Mouse (Mus musculus): ENCODE measurements around the gene Ncaph. TPM values are rescaled to one million over a fixed set of nuclear protein-coding genes. Genes with fewer than 3 reads are reported as not detected.
A peak's percentile ranks its signal among the peaks of the same experiment; 100 is the strongest.
"Not testable (repeated sequence)": the region's sequence is repeated elsewhere in the genome, so short reads cannot be mapped to it uniquely, and the experiment has no call there.

Ncaph gene
- polyA plus RNA-seq (2016; fragmentation: Nextera tagmentation; extraction: Ambion mirVana) = 110 and 125 TPM in 2 replicates

DNA sequence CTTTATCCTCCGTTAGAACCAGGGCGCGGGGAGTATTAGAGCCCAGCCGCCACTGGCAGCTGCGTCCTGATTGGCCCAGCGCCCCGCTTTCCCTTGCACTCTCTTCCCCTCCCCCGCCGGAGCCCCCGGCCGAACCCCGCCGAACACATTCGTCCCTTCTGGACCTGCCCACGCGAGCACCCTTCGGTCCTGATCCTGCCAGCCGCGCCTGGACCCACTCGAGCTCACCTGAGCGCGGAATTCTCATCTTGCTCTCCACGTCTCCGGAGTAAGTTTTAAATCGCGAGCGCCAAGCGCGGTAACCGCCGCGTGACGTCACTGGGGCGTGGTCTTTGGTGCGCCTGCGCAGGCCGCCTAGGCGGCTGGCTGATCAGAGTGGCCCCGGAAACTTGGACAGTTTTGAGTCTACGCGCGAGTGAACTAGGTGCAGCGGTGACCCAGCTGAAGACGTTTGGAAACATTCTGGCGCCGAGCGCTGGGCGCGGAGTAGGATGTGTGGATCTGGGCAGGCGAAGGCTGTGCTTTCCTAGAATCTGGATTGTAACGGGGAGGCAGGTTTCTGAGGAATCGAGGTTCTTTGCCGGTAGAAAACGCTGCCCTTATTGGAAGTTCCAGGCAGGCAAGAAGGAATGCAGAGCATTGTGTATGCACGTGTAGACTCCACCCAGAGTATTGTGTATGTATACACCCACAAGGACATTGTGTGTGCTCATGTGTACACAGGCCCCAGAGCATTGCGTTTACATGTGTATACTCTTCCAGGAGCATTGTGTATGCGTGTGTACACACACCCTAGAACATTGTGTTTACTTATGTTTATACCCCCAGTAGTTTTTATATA, at the start of gene Ncaph:
TSS of gene Ncaph (minus strand) at position 334 of the 841 bp plus-strand sequence.
- Histone ChIP-seq H3K27me3 (ENCODE audit: low read depth, poor library complexity, severe bottlenecking) (no peaks in the 10 kb centered on the region), H3K36me3 (peaks cover 24% of the 10 kb centered on the region), H3K4me1 (peaks cover 40% of the 10 kb centered on the region), H3K4me3 (peak within 1 kb of the TSS; percentile 90), H3K27ac (peak within 1 kb of the TSS; percentile 98), H3K9me3 (replicated peaks) (no peaks in the 10 kb centered on the region)
- 1% methylated on average over 57 of the region's 57 CpGs for WGBS
- peak; percentile 97 for DNase-seq (ENCODE audit: low spot score)

DNA sequence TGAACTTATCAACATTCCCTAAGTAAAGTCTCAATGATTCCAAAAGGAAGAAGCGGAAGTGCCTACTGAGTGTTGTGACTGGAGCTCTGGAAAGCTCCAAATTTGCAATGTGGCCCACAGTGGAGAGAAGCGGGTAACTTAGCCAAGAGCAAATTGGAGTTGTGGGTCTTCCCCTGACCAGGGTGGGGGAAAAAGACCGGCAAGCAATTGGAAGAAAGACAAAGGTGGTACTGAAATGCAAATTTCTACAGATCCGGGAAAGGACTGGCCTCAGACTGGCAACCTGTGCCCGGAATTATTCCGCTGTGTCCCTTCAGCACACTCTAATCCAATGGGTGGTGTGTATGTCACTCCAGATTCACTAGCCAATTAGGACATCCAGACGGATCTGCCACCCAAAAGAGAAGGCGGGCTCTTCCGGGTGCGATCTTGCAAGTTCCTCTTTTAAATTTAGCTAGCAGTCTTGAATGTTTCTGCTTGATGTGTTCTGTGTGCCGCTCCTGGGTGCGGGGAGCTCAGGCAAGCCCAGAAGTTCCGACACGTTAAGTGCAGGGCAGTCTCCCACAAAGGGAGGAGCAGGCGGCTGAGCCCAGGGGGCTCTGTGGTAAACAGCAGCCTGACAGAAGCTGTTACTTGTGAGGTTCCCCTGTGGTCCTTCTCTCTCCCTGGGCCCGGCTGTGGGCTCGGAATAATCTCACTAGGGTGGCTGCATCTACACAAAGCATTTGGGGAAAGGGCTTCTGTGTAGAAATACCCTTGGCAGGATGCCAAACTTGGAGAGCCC, 49.0 kb upstream of the Ncaph start:
- 4% methylated on average over 17 of the region's 17 CpGs for WGBS

DNA sequence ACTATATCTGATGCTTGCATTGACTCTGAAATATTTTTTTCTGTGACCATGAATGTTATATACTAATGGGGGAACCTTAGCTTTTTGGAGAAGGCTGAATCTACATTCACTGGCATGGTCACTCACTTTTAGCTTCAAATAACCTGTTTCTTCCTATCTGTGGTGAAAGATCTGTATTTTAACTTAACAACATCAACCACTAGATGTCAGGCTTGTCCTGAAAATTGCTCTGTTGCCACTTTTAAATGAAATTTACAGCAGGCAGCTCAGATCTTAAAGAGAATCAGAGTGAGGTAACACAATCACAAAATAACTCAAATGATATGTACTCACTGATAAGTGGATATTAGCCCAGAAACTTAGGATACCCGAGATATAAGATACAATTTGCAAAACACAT, 32.5 kb upstream of the Ncaph start:
- WGBS = 15% methylated on average over 1 of the region's 1 CpGs
- not testable (repeated sequence) for H3K4me1 ChIP-seq; H3K4me3 ChIP-seq; DNase-seq (ENCODE audit: low spot score); H3K36me3 ChIP-seq; H3K27ac ChIP-seq; H3K27me3 ChIP-seq (ENCODE audit: low read depth, poor library complexity, severe bottlenecking); H3K9me3 ChIP-seq (replicated peaks)

More for the DNA sequence above, 49.0 kb upstream of the Ncaph start:
- no peaks in the 10 kb centered on the region for H3K9me3 ChIP-seq (replicated peaks)
- peak overlapping the region; percentile 54 for H3K4me3 ChIP-seq
- peak overlapping the region; percentile 80 for H3K27ac ChIP-seq
- H3K36me3 ChIP-seq = no peaks in the 10 kb centered on the region
- H3K4me1 ChIP-seq = no peaks in the 10 kb centered on the region
- peak; percentile 69 for DNase-seq (ENCODE audit: low spot score)
- H3K27me3 ChIP-seq (ENCODE audit: low read depth, poor library complexity, severe bottlenecking) = no peaks in the 10 kb centered on the region

DNA sequence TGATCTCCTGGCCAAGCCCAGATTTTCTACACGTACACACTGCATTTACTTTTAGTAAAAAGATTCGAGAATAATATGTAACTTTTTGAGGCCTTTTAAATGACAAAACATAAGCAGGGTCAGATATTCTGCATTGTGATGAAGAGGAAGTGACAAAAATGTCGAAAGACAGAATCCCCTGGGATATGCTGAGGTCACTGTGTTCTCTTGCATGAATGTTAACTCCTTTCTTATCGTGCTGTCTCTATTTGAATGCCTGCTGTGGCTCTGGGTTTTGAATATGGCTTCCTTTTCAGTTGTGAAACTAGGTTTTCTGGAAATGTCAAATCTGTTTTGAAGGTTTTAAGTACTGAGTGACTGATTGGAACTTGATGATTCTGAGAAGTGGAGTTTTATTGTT, 31.9 kb upstream of the Ncaph start:
- H3K27me3 ChIP-seq (ENCODE audit: low read depth, poor library complexity, severe bottlenecking) = no peaks in the 10 kb centered on the region
- H3K4me3 ChIP-seq = no peak overlapping the region
- DNase-seq (ENCODE audit: low spot score) = no peak
- whole genome bisulfite sequencing = 69% methylated on average over 4 of the region's 4 CpGs
- no peak overlapping the region for H3K27ac ChIP-seq
- H3K36me3 ChIP-seq = no peaks in the 10 kb centered on the region
- H3K9me3 ChIP-seq (replicated peaks) = no peaks in the 10 kb centered on the region
- H3K4me1 ChIP-seq = no peaks in the 10 kb centered on the region

DNA sequence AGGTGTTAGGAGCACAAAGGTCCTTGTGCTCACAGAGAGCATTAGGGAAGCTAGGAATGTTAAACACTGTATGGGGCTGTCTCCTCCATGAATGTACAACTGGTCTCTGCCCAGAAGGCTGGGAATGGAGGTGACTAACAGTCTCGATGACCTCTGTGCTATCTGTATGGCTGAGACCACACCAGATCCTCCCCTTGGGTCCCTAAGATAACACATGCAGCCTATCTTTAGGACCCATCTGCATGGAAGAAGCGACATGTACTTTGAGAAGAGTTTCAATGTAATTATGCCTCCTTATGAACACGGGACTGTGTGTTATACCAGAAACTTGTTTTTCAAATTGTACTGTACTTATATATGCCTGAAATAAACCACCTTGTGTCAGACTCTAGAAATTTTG, 11.9 kb upstream of the Ncaph start:
- Histone ChIP-seq H3K4me3 (no peak overlapping the region), H3K4me1 (peaks cover 21% of the 10 kb centered on the region), H3K27me3 (ENCODE audit: low read depth, poor library complexity, severe bottlenecking) (no peaks in the 10 kb centered on the region), H3K27ac (no peak overlapping the region), H3K9me3 (replicated peaks) (no peaks in the 10 kb centered on the region), H3K36me3 (peaks cover 14% of the 10 kb centered on the region)
- 84% methylated on average over 3 of the region's 3 CpGs for WGBS
- no peak for DNase-seq (ENCODE audit: low spot score)

DNA sequence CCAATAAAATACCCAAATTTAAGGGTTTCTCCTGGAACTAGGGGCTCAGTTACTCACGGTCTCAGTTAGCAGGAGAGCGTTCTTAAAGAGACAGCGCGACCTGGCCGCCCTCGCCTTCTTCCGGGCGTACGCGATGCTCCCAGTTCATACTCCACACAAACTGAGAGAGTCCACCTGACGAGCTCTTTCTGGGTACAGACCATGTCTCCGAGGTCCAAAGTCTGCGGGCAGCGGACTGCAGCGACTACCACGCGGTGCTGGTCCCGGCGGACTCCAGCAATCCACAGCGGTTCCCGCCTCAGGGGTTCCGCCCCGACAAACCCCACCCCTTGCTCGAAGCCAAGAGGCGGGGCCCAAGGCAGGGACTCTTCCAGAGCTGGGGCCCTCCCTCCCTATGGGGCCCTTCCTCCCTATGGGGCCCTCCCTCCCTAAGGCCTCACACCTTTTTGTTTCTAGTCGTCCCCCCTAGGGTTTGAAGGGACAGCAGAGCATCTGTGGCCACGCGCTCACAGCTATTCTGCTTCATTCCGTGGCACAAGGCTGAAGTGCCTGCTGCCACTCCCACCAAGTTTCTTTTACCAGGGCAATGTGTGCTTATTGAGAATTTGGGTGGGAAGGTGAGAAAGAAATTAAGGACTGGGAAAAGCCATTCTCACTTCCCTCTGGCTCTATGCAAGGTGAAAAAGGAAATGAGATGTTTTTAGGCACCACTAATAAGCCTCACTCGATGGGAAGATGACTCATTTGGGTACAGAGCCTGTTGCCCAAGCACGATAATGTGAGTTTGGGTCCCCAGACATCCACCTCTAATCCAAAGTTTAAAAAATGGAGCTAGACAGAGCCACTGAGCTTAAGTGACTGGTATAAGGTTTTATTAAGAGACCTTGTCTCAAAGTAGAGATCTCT, 9.7 kb upstream of the Ncaph start, which contains the start of gene Itpripl1:
TSS of gene Itpripl1 (minus strand) at position 285 of the 906 bp plus-strand sequence.
- H3K4me1 ChIP-seq = peaks cover 21% of the 10 kb centered on the region
- H3K27me3 ChIP-seq (ENCODE audit: low read depth, poor library complexity, severe bottlenecking) = no peaks in the 10 kb centered on the region
- 3% methylated on average over 31 of the region's 31 CpGs for WGBS
- H3K36me3 ChIP-seq = peaks cover 34% of the 10 kb centered on the region
- H3K27ac ChIP-seq = peak within 1 kb of the TSS; percentile 83
- H3K9me3 ChIP-seq (replicated peaks) = no peaks in the 10 kb centered on the region
- DNase-seq (ENCODE audit: low spot score) = peak; percentile 81
- H3K4me3 ChIP-seq = peak within 1 kb of the TSS; percentile 63

DNA sequence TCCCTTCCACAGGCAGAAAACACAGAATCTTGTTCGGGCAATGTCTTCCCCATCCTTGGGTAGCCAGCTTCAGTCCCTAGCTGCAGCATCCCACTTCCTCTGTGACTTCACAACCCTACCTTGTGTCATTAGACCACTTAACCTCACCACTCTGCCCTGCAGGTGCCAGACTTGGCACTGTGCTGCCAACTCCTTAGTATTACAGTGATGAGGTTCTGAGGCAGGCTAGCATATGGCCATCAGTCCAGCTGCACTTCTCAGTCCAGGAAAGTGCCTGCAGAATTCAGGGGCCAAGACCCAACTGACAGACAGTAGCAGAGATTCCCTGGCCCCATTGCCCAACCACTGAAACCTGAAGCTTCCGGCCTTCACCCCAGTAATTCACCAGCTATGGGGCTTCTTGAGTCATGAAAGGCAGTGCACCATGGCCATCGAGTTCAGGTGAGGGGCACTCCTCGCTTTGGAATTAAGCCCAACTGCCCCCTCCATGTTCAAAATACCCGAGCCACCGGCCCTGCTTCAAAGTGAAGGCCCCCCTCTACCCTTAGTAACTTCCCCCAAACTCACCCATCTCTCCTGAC, 8.9 kb upstream of the Ncaph start:
- Histone ChIP-seq H3K4me1 (peaks cover 21% of the 10 kb centered on the region), H3K36me3 (peaks cover 34% of the 10 kb centered on the region), H3K27me3 (ENCODE audit: low read depth, poor library complexity, severe bottlenecking) (no peaks in the 10 kb centered on the region), H3K9me3 (replicated peaks) (no peaks in the 10 kb centered on the region), H3K4me3 (peak overlapping the region; percentile 63), H3K27ac (peak overlapping the region; percentile 83)
- 12% methylated on average over 6 of the region's 6 CpGs for WGBS
- DNase-seq (ENCODE audit: low spot score) = no peak

DNA sequence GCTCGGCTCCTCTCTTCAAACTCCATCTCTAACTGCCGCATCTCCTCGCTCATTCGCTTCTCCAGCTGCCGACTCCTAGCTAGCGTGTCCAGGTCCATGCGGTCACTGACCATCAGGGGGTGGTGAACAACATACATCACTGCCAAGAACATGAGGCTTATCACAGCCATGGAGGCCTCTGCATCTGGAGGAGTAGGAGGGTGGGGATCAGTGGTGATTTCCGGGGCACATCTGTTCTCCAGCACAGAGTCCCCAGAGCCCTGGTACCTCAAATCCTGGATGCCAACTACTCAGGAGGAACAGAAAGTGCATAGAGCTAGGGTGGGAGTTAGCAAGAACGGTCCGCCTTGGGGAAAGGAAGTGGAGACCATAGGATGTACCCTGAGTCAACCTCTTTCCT, 8.3 kb upstream of the Ncaph start:
- Histone ChIP-seq H3K27ac (0 out of 2 replicates have a peak overlapping the region, but pooled peaks have one; percentile 83), H3K4me3 (peak overlapping the region; percentile 63), H3K4me1 (peaks cover 26% of the 10 kb centered on the region), H3K36me3 (peaks cover 34% of the 10 kb centered on the region), H3K27me3 (ENCODE audit: low read depth, poor library complexity, severe bottlenecking) (no peaks in the 10 kb centered on the region), H3K9me3 (replicated peaks) (no peaks in the 10 kb centered on the region)
- no peak for DNase-seq (ENCODE audit: low spot score)
- 84% methylated on average over 10 of the region's 10 CpGs for WGBS

DNA sequence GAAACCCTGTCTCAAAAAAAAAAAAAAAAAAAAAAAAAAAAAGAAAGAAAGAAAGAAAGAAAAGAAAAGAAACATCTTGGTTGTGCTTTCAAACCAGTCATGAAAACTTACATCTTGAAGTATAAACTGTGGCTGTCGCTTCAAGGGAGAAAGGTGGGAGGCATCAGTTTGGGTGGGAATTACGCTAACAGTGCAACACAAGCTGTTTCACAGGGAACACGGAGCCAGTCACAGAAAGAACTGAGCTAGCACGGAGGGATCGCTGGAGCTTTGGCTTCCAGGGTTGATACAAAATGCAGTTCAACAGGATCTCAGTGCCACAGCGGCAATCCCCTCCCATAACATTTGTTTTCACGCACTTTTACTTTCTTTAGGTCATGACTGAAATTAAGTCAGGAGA, 6.3 kb upstream of the Ncaph start:
- peaks cover 36% of the 10 kb centered on the region for H3K4me1 ChIP-seq
- 96% methylated on average over 7 of the region's 7 CpGs for WGBS
- no peak overlapping the region for H3K4me3 ChIP-seq
- H3K9me3 ChIP-seq (replicated peaks) = no peaks in the 10 kb centered on the region
- DNase-seq (ENCODE audit: low spot score) = no peak
- no peaks in the 10 kb centered on the region for H3K27me3 ChIP-seq (ENCODE audit: low read depth, poor library complexity, severe bottlenecking)
- H3K27ac ChIP-seq = no peak overlapping the region
- H3K36me3 ChIP-seq = peaks cover 34% of the 10 kb centered on the region

DNA sequence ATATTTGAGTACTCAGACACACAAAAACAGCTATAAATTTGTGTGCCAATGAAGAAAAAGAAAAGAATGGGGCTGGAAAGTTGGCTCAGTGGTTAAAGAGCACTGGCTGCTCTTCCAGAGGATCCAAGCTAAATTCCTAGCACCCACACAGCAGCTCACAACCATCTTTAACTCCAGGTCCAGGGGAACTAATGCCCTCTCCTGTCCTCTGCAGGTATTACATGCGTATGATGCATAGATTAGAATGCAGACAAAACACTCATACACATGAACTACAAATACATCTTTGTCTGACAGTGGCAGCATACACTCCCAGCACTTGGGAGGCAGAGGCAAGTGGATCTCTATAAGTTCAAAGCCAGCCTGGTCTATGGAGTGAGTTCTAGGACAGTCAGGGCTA, 5.9 kb upstream of the Ncaph start:
- Histone ChIP-seq H3K4me1 (peaks cover 37% of the 10 kb centered on the region), H3K27ac (no peak overlapping the region), H3K27me3 (ENCODE audit: low read depth, poor library complexity, severe bottlenecking) (no peaks in the 10 kb centered on the region), H3K36me3 (peaks cover 34% of the 10 kb centered on the region), H3K9me3 (replicated peaks) (no peaks in the 10 kb centered on the region), H3K4me3 (no peak overlapping the region)
- DNase-seq (ENCODE audit: low spot score) = no peak
- WGBS = 97% methylated on average over 1 of the region's 1 CpGs

DNA sequence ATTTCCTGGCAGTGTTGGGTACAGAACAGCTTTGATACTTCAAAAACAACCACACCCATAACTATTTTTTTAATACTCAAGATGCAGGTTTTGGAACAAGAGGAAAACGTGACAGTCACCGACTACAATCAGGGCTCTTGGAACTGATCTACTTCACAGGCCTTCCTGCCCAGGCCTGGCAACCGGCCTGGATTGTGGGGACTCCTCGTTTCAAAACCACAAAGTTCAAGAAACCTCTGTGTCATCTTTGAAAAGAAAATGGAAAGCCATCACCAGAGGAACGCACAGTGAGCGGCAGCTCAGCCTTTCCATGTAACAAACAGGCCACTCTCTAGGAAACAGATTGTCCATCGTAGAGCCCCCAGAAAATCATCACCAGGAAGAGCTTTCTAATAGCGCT, 5.3 kb upstream of the Ncaph start:
- DNase-seq (ENCODE audit: low spot score) = no peak
- no peak overlapping the region for H3K27ac ChIP-seq
- 95% methylated on average over 8 of the region's 8 CpGs for WGBS
- H3K4me1 ChIP-seq = peaks cover 41% of the 10 kb centered on the region
- H3K36me3 ChIP-seq = peaks cover 34% of the 10 kb centered on the region
- no peaks in the 10 kb centered on the region for H3K27me3 ChIP-seq (ENCODE audit: low read depth, poor library complexity, severe bottlenecking)
- H3K9me3 ChIP-seq (replicated peaks) = no peaks in the 10 kb centered on the region
- H3K4me3 ChIP-seq = no peak overlapping the region

DNA sequence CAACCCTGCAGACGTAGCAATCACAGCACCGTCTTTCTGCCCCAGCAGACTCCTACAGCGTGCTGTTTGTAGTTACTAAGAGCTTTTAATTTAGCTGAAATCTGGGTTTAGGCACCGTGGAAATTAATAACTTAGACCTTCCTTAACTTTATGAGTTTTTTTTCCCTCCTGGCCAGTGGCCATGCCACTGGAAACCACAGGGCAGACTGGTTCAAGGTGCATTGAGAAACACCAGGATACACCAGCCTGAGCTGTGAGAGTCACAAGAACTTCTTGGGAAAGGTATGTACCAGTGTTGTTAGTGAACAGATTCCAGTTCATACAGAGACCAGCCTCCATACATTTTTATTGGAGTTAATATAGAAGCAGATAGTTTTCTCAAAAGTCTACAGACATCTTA, 4.7 kb upstream of the Ncaph start:
- no peak for DNase-seq (ENCODE audit: low spot score)
- 87% methylated on average over 4 of the region's 4 CpGs for WGBS

More for the DNA sequence above, 4.7 kb upstream of the Ncaph start:
- Histone ChIP-seq H3K27ac (no peak overlapping the region), H3K27me3 (ENCODE audit: low read depth, poor library complexity, severe bottlenecking) (no peaks in the 10 kb centered on the region), H3K4me1 (peaks cover 38% of the 10 kb centered on the region), H3K4me3 (no peak overlapping the region), H3K36me3 (peaks cover 34% of the 10 kb centered on the region), H3K9me3 (replicated peaks) (no peaks in the 10 kb centered on the region)

Data from limb, embryonic 10.5 days (tissue).